ENCODE assay signal across 9 mouse cellular contexts in genomic region chr19:33109941-33110371, GRCm38 (mm10).
A peak's percentile ranks its signal among the peaks of the same experiment; 100 is the strongest.
DNase-seq lines count a peak whose midpoint lies in the region; ATAC-seq lines count a peak whose summit lies in the region.
"Had no signal": no experiment of that assay in that cellular context is flagged by ENCODE, and none has a peak within 500 bp of the region (broad histone marks: within the 10 kb centered on the region; RNA-seq: fewer than 3 reads in every experiment).

No protein-coding gene starts in this region.

- peak; percentile 64 for ATAC-seq in limb, embryonic 13.5 days (ENCODE audit: low FRiP score, low read depth)
- peak; percentile 49; the same call in 1 of the 2 replicates for ATAC-seq in hindbrain, embryonic 13.5 days (ENCODE audit: low FRiP score)

- H3K27ac ChIP-seq in limb, embryonic 13.5 days, result no peak overlapping the region
- H3K27ac ChIP-seq in limb, embryonic 10.5 days, result no peak overlapping the region
- no peak overlapping the region for H3K27ac ChIP-seq in hindbrain, embryonic 13.5 days

- DNase-seq in limb, embryonic 10.5 days (ENCODE audit: low spot score), result no peak
- DNase-seq in fat pad, adult 2 months (ENCODE audit: extremely low read depth, low read depth, low spot score), result peak; percentile 3
- DNase-seq in lung, postnatal 36 days, result peak; percentile 68
- no peak for DNase-seq in right cerebral cortex, postnatal 10 days (ENCODE audit: low spot score in 2 of 2)
- no peak for DNase-seq in adrenal gland, postnatal 10 days
- DNase-seq in layer of hippocampus, postnatal 14 days (ENCODE audit: low spot score in 2 of 2), result no peak

- H3K9me3 ChIP-seq in limb, embryonic 13.5 days, result no peaks in the 10 kb centered on the region
- no peaks in the 10 kb centered on the region for H3K9me3 ChIP-seq in limb, embryonic 10.5 days (replicated peaks)
- no peaks in the 10 kb centered on the region for H3K9me3 ChIP-seq in hindbrain, embryonic 13.5 days
- H3K9me3 ChIP-seq: limb, embryonic 12.5 days had no signal

- 56% methylated on average over 6 of the region's 6 CpGs for WGBS in limb, embryonic 13.5 days
- 62% methylated on average over 6 of the region's 6 CpGs for WGBS in limb, embryonic 10.5 days
- WGBS in hindbrain, embryonic 13.5 days, result 45% methylated on average over 6 of the region's 6 CpGs

- H3K27me3 ChIP-seq in limb, embryonic 13.5 days, result peaks cover 20% of the 10 kb centered on the region; the same call in 1 of the 2 replicates
- H3K27me3 ChIP-seq in limb, embryonic 10.5 days (ENCODE audit: low read depth, poor library complexity, severe bottlenecking), result no peaks in the 10 kb centered on the region
- 0 out of 2 replicates have a peak, but pooled peaks cover 3% of the 10 kb centered on the region for H3K27me3 ChIP-seq in hindbrain, embryonic 13.5 days

- H3K4me1 ChIP-seq in limb, embryonic 13.5 days, result peaks cover 16% of the 10 kb centered on the region
- peaks cover 19% of the 10 kb centered on the region for H3K4me1 ChIP-seq in limb, embryonic 10.5 days
- H3K4me1 ChIP-seq in hindbrain, embryonic 13.5 days (replicated peaks), result peaks cover 9% of the 10 kb centered on the region

- H3K4me2 ChIP-seq in limb, embryonic 13.5 days (replicated peaks), result no peak overlapping the region
- H3K4me2 ChIP-seq in hindbrain, embryonic 13.5 days, result no peak overlapping the region
- H3K4me2 ChIP-seq: limb, embryonic 12.5 days had no signal

- no peak overlapping the region for H3K9ac ChIP-seq in limb, embryonic 13.5 days
- no peak overlapping the region for H3K9ac ChIP-seq in hindbrain, embryonic 13.5 days
- H3K9ac ChIP-seq: limb, embryonic 12.5 days had no signal

- no peak overlapping the region for H3K4me3 ChIP-seq in limb, embryonic 13.5 days
- no peak overlapping the region for H3K4me3 ChIP-seq in limb, embryonic 10.5 days
- no peak overlapping the region for H3K4me3 ChIP-seq in hindbrain, embryonic 13.5 days
- H3K4me3 ChIP-seq: limb, embryonic 12.5 days had no signal

- no peaks in the 10 kb centered on the region for H3K36me3 ChIP-seq in limb, embryonic 13.5 days
- H3K36me3 ChIP-seq in limb, embryonic 10.5 days, result no peaks in the 10 kb centered on the region
- no peaks in the 10 kb centered on the region for H3K36me3 ChIP-seq in hindbrain, embryonic 13.5 days
- H3K36me3 ChIP-seq: limb, embryonic 12.5 days had no signal

Comparison
In these comparisons a context has a peak if more than half of its experiments do, and no peak if none do; other contexts are left out.
1. DNase-seq: peak in fat pad, adult 2 months (single experiment) and lung, postnatal 36 days (single experiment); none in limb, embryonic 10.5 days (single experiment), right cerebral cortex, postnatal 10 days (0 of 2), adrenal gland, postnatal 10 days (single experiment) and layer of hippocampus, postnatal 14 days (0 of 2).